Mouse (Mus musculus) lung, adult 2 months (tissue): ENCODE measurements around the gene Rora.

Source experiments
- CTCF ChIP-seq: fragments of 200-500 bp; IDR thresholded peaks from 2 replicates; pipeline ENCODE4 v1.5.1; 2011; ENCODE audit warnings: mild to moderate bottlenecking, low read length, control low read depth; ENCODE audit not compliant: insufficient read depth
- POLR2A ChIP-seq: fragments of 200-500 bp; IDR thresholded peaks from 2 replicates; pipeline ENCODE4 v1.6.1; 2011; ENCODE audit warnings: low read depth, mild to moderate bottlenecking, control low read depth, low read length, borderline replicate concordance; ENCODE audit errors: extremely low read depth

- no peak for TF ChIP-seq POLR2A
- no peak for TF ChIP-seq CTCF
Observed at GRCm38 (mm10) chr9:68637301-68637700, 16.3 kb upstream of the Rora start.
